Mouse (Mus musculus): ENCODE data around the gene Zzef1.
A peak's percentile ranks its signal among the peaks of the same experiment; 100 is the strongest.

The Zzef1 gene

DNA sequence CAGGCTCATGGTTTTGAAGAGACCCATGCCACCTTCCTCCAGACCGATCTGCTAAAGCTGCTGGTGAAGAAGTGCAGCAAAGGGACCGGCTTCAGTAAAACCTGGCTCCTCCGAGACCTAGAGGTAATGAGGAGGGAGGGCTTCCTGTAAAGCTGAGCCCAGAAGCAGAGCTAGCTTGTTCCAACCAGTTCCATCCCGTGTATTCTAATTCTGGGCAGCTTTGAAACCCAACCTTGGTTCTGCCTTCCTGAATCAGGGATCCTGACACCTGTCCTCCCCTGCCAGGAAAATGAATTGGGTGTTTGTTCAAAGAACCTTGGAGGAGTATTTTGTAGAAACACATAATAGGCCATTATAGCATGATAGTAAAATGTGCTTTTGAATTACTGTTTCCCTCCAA, 112.4 kb downstream of the Zzef1 start:
- DNase-seq (ENCODE audit: low read depth, low spot score): no peak

DNA sequence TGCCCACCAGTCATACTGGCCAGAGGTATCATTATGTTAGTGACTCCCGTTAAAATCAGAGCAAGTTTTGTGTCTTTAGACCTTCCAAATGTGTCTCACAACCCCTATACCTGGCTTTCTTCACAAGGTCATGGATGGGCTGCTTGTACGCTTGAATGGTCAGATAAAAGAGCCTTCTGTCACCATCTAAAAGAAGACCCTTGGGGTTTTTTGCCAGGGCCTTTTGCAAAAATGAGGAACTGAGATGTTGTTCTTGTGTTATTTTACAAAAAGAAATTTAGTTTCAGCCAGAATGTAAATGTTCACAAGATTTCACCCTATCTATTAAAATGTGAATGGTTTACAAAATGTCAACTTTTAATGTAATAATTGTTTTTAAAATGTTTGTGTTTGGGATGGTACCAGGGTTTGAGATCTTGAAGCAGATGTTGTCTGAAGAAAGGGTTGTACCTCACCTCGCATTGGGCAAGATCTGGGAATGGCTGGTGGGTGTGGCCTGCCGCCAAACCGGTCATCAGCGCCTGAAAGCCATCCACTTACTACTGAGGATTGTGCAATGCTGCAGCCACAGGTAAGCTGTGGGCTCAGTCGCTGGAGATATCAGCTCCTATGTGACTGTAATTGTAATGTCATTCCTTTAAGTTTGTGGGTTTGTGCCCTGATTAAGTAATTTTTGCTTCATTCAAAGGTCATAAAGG, 121.4 kb downstream of the Zzef1 start:
- DNase-seq (ENCODE audit: low read depth, low spot score): no peak

- no peak for DNase-seq (ENCODE audit: low read depth, low spot score)
Observed at GRCm38 (mm10) chr11:72923116-72923515, 127.1 kb downstream of the Zzef1 start.

- no peak for DNase-seq (ENCODE audit: low read depth, low spot score)
Observed at GRCm38 (mm10) chr11:72924458-72924857, 128.4 kb downstream of the Zzef1 start.

GRCm38 (mm10) chr11:72925067-72925466, 129.0 kb downstream of the Zzef1 start:
- DNase-seq (ENCODE audit: low read depth, low spot score): no peak

DNA sequence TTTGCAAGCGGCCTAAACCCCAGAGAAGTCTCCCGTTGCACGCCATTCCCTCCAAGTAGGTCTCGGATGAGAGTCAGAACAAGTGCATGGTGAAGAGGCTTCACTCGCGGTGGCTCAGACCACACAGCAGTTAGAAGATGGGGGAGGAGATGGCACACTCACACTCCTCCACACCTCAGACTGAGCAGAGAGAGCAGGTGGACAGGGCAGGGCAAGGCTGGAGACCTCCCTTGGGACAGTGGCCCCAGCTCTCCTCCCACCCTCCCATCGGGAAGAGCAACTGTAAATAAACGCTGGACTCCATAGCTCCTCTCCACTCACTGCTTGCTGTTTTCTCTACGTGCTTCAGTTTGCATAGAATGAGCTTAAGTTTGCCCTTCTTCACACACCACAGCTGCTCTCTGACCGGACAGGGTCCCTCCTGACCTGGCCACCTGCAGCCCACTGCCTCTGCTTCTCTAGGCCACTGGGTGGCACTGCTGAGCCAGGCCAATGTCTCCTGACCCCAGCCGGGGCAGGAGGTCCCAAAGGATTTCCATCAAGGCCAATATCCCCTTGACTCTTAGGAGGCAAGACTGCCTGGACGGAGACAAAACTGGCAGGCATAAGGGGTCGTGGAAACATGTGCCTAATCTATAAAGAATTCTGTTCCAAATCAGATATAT, 130.3 kb downstream of the Zzef1 start:
- no peak for DNase-seq (ENCODE audit: low read depth, low spot score)

- DNase-seq (ENCODE audit: low read depth, low spot score): no peak
Observed at GRCm38 (mm10) chr11:72928516-72928915, 132.5 kb downstream of the Zzef1 start.

GRCm38 (mm10) chr11:72940208-72941143, 144.4 kb downstream of the Zzef1 start:
- DNase-seq (ENCODE audit: low read depth, low spot score): no peak

GRCm38 (mm10) chr11:72944996-72945793, 149.2 kb downstream of the Zzef1 start:
- no peak for DNase-seq (ENCODE audit: low read depth, low spot score)

GRCm38 (mm10) chr11:72945875-72946559, 150.0 kb downstream of the Zzef1 start:
- DNase-seq (ENCODE audit: low read depth, low spot score): no peak

- no peak for DNase-seq (ENCODE audit: low read depth, low spot score)
Observed at GRCm38 (mm10) chr11:72946560-72947119, 150.6 kb downstream of the Zzef1 start.

DNA sequence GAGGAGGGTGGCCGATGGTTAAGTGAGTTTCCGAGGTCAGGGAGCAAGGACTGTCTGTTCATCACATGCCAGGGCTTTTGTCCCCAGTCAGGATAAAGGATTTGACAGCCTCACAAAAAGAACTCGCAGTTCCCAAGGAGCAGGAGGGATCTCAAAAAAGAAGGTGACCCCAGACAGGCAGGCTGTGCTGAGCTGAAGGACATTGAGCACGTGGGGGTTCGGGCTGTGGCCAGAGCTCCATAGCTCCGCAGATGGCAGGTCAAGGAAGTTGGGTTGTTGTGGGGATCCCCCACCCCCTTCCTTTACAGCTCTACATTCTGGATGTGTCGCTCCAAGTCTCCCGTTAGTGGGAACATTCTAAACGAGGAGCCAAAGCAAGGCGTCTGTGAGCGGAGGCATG, 151.8 kb downstream of the Zzef1 start:
- DNase-seq (ENCODE audit: low read depth, low spot score): no peak

DNA sequence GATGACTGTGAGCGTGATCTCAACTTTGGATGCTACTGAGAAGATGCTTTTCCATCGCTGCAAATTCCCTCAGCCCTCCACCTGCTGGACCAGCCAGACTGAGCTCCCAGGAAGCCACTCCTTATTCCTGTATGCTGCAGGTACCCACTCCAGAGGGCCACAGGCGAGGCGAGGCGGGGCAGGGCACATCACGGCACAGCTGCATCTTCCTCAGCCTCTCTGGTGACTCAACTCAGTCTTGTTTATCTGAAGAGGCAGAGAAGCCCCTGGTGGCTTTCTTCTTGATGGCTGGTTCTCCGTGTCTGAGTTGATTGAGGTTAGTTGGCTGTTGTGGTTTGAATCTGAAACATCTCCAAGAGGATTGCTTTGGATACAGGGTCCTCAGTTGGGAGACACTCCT, 152.2 kb downstream of the Zzef1 start:
- DNase-seq (ENCODE audit: low read depth, low spot score): no peak

- no peak for DNase-seq (ENCODE audit: low read depth, low spot score)
Observed at GRCm38 (mm10) chr11:72951137-72952000, 155.3 kb downstream of the Zzef1 start.

DNA sequence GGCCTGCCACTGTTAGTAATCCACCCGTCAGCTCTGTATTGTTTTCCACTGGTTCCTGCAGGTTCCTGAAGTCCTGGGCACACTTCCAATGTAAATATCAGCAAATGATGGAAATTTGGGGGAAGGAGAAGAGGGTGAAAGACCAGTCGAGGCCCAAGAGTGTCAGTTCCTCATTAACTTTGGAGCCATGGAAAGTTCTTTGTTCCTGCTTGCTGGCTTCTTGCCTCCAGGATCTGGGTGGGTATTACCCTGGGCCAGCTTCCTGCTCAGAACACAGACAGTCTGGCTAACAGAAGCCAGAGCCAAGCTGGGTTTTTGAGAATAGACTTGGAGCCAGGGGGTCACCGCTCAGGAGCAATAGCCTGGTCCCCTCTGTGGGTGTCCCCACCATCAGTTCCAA, 156.2 kb downstream of the Zzef1 start:
- peak; percentile 39 for DNase-seq (ENCODE audit: low read depth, low spot score)

DNA sequence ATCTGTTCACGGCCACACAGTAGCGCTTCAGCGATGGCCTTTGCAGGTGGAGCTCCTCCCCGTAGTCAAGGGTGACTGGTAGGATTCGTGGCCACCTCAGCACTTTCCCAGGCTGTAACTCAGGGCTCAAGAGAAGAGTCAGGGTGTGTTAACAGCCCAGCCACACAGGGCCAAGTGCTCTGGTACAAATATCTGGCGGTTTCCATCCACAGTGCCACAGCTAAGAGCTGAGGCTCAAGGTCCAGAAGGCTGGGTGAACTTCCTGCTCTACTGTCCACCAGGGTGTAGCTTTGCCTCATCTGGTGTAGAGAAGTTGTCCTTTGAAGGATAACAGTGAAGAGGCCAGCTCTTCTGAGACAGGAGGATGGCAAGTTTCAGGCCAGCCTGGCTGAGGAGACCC, 156.7 kb downstream of the Zzef1 start:
- DNase-seq (ENCODE audit: low read depth, low spot score): no peak

DNA sequence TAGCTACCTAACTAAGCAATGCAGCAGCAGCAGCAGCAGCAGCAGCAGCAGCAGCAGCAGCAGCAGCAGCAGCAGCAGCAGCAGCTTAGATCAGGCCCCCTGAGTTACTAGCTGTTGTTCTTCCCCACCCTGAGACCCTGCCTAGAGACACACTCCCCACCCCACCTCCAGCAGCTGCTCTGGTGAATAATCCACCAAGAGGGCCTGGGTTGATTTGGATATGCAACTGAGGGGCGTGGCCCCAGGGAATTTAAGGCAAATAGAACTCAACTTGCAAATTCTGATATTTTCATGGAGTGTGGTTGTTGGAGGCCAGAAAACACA, 157.1 kb downstream of the Zzef1 start:
- DNase-seq (ENCODE audit: low read depth, low spot score): no peak

GRCm38 (mm10) chr11:72953440-72954151, 157.6 kb downstream of the Zzef1 start:
- peak; percentile 54 for DNase-seq (ENCODE audit: low read depth, low spot score)

DNA sequence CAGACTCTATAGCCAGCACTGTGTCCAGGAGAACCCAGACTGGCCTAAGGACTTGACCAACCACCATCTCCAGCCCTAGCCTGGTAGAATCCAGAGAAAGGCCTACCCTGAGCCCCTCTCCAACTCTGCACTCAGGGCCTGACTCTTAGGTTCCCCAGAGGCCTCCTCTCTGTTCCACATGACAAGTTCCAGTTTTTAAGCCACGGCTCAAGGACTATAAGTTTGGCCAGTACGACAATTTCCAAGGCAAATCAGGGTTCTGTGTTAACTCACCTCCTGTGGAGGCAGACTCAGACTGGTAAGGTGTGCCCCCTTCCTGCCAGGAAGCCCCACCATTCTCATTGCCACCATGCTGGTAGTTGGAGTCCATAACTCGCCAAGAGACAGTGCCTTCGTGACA, 158.2 kb downstream of the Zzef1 start:
- DNase-seq (ENCODE audit: low read depth, low spot score): no peak

Measured in skeletal muscle tissue, adult 2 months (tissue).